Mouse (Mus musculus) intestine, embryonic 16.5 days (tissue): Measurements from ENCODE around the gene Vamp5. TPM values are rescaled to one million over a fixed set of nuclear protein-coding genes. Genes with fewer than 3 reads are reported as not detected.
A peak's percentile ranks its signal among the peaks of the same experiment; 100 is the strongest.

Source experiments
- ATAC-seq: fragments of 200-750 bp; cut with Nextera tagmentation; 2 replicates; pipeline ENCODE4 v1.8.0; 2017; ENCODE audit warnings: moderate TSS enrichment, moderate library complexity
- H3K27ac ChIP-seq: fragments of 300-500 bp; sonication (generic); 2 replicates; pipeline ENCODE4 v1.5.1; 2014; ENCODE audit warnings: mild to moderate bottlenecking, low read length
- H3K27me3 ChIP-seq: fragments of 300-500 bp; sonication (generic); replicated peaks from 2 replicates; pipeline ENCODE4 v1.6.1; 2014; ENCODE audit warnings: low read length, control low read depth, mixed read lengths; ENCODE audit not compliant: control insufficient read depth, insufficient read depth
- H3K36me3 ChIP-seq: fragments of 300-500 bp; sonication (generic); 2 replicates; pipeline ENCODE4 v1.6.1; 2014; ENCODE audit warnings: low read length, control low read depth; ENCODE audit not compliant: control insufficient read depth, insufficient read depth
- H3K4me1 ChIP-seq: fragments of 300-500 bp; sonication (generic); 2 replicates; pipeline ENCODE4 v1.6.1; 2014; ENCODE audit warnings: low read length, control low read depth, mixed read lengths; ENCODE audit not compliant: control insufficient read depth, insufficient read depth
- H3K4me2 ChIP-seq: fragments of 300-500 bp; sonication (generic); 2 replicates; pipeline ENCODE4 v1.6.1; 2014; ENCODE audit warnings: low read depth, low read length, control low read depth
- H3K4me3 ChIP-seq: fragments of 300-500 bp; sonication (generic); 2 replicates; pipeline ENCODE4 v1.5.1; 2014; ENCODE audit warnings: mild to moderate bottlenecking, low read length
- H3K9ac ChIP-seq: fragments of 300-500 bp; sonication (generic); 2 replicates; pipeline ENCODE4 v1.6.1; 2014; ENCODE audit warnings: low read depth, low read length
- H3K9me3 ChIP-seq: fragments of 300-500 bp; sonication (generic); 2 replicates; pipeline ENCODE4 v1.6.1; 2016; ENCODE audit warnings: low read length, control low read depth; ENCODE audit not compliant: control insufficient read depth
- WGBS: fragments of 180-500 bp; shearing (Covaris S2); extraction: QIAGEN DNeasy Blood & Tissue Kit; methylation state at CpG from one replicate; pipeline ENCODE4 v1.1.7; 2014; 5-methylcytosine and 5-hydroxymethylcytosine counted together
- polyA plus RNA-seq: library from polyadenylated mRNA; unstranded; fragments of >200 nt; fragmentation: Nextera tagmentation; extraction: Ambion mirVana; gene quantifications from 2 replicates; pipeline ENCODE4 v1.2.1, GENCODE M21; 2015

Vamp5 gene
- polyA plus RNA-seq, 1 experiment from 2014 or later: 17.3 TPM

GRCm38 (mm10) chr6:72390795-72391521, 10.7 kb upstream of the Vamp5 start:
- Histone ChIP-seq H3K36me3 (peaks cover 4% of the 10 kb centered on the region), H3K9ac (peak overlapping the region; percentile 87), H3K27ac (peak overlapping the region; percentile 93), H3K4me1 (peaks cover 24% of the 10 kb centered on the region), H3K4me3 (peak overlapping the region; percentile 56), H3K27me3 (no peaks in the 10 kb centered on the region), H3K9me3 (no peaks in the 10 kb centered on the region), H3K4me2 (peak overlapping the region; percentile 81)
- WGBS: 13% methylated on average over 12 of the region's 12 CpGs
- peak; percentile 57 for ATAC-seq

GRCm38 (mm10) chr6:72389941-72390771, 9.9 kb upstream of the Vamp5 start, which contains the start of gene Vamp8:
TSS of gene Vamp8 (minus strand) at chr6:72390703.
- Histone ChIP-seq H3K27me3 (no peaks in the 10 kb centered on the region), H3K9me3 (no peaks in the 10 kb centered on the region), H3K27ac (peak within 1 kb of the TSS; percentile 93), H3K4me1 (peaks cover 24% of the 10 kb centered on the region), H3K9ac (peak within 1 kb of the TSS; percentile 87), H3K4me2 (peak within 1 kb of the TSS; percentile 81), H3K36me3 (peaks cover 6% of the 10 kb centered on the region), H3K4me3 (peak within 1 kb of the TSS; percentile 56)
- peak; percentile 90 for ATAC-seq
- WGBS: 1% methylated on average over 33 of the region's 33 CpGs

GRCm38 (mm10) chr6:72389471-72389940, 9.2 kb upstream of the Vamp5 start:
- peaks cover 9% of the 10 kb centered on the region for H3K36me3 ChIP-seq
- peak overlapping the region; percentile 81 for H3K4me2 ChIP-seq
- 11% methylated on average over 13 of the region's 13 CpGs for WGBS
- H3K9me3 ChIP-seq: no peaks in the 10 kb centered on the region
- H3K27ac ChIP-seq: peak overlapping the region; percentile 93
- H3K9ac ChIP-seq: peak overlapping the region; percentile 87
- H3K27me3 ChIP-seq: no peaks in the 10 kb centered on the region
- H3K4me1 ChIP-seq: peaks cover 24% of the 10 kb centered on the region
- ATAC-seq: peak; percentile 78
- H3K4me3 ChIP-seq: peak overlapping the region; percentile 56

- Histone ChIP-seq H3K36me3 (peaks cover 9% of the 10 kb centered on the region), H3K27ac (0 out of 2 replicates have a peak overlapping the region, but pooled peaks have one; percentile 93), H3K9ac (peak overlapping the region; percentile 87), H3K4me1 (peaks cover 24% of the 10 kb centered on the region), H3K27me3 (no peaks in the 10 kb centered on the region), H3K9me3 (no peaks in the 10 kb centered on the region), H3K4me3 (peak overlapping the region; percentile 56), H3K4me2 (peak overlapping the region; percentile 81)
- 76% methylated on average over 6 of the region's 6 CpGs for WGBS
- no peak for ATAC-seq
Observed at GRCm38 (mm10) chr6:72388791-72389329, 8.6 kb upstream of the Vamp5 start.

- H3K9me3 ChIP-seq: no peaks in the 10 kb centered on the region
- H3K4me3 ChIP-seq: no peak overlapping the region; the same call in 1 of the 2 replicates
- H3K4me1 ChIP-seq: peaks cover 24% of the 10 kb centered on the region
- no peak overlapping the region for H3K9ac ChIP-seq
- H3K36me3 ChIP-seq: peaks cover 9% of the 10 kb centered on the region
- no peak for ATAC-seq
- no peak overlapping the region for H3K4me2 ChIP-seq
- H3K27me3 ChIP-seq: no peaks in the 10 kb centered on the region
- WGBS: 64% methylated on average over 10 of the region's 10 CpGs
- H3K27ac ChIP-seq: no peak overlapping the region
Observed at GRCm38 (mm10) chr6:72388266-72388665, 8.0 kb upstream of the Vamp5 start.

- Histone ChIP-seq H3K36me3 (peaks cover 9% of the 10 kb centered on the region), H3K9me3 (no peaks in the 10 kb centered on the region), H3K27me3 (no peaks in the 10 kb centered on the region), H3K4me1 (peaks cover 24% of the 10 kb centered on the region), H3K4me3 (no peak overlapping the region), H3K9ac (no peak overlapping the region), H3K4me2 (no peak overlapping the region), H3K27ac (no peak overlapping the region)
- 77% methylated on average over 3 of the region's 3 CpGs for WGBS
- no peak for ATAC-seq
Observed at GRCm38 (mm10) chr6:72387816-72388215, 7.5 kb upstream of the Vamp5 start.

- Histone ChIP-seq H3K27ac (no peak overlapping the region), H3K36me3 (peaks cover 9% of the 10 kb centered on the region), H3K27me3 (no peaks in the 10 kb centered on the region), H3K9ac (no peak overlapping the region), H3K4me2 (no peak overlapping the region), H3K4me1 (peaks cover 24% of the 10 kb centered on the region), H3K9me3 (no peaks in the 10 kb centered on the region), H3K4me3 (no peak overlapping the region)
- WGBS: 86% methylated on average over 2 of the region's 2 CpGs
- no peak for ATAC-seq
Observed at GRCm38 (mm10) chr6:72386561-72386960, 6.3 kb upstream of the Vamp5 start.

- WGBS: 84% methylated on average over 4 of the region's 4 CpGs
- no peak overlapping the region for H3K4me3 ChIP-seq
- no peak overlapping the region for H3K27ac ChIP-seq
- H3K4me1 ChIP-seq: peaks cover 18% of the 10 kb centered on the region
- H3K4me2 ChIP-seq: no peak overlapping the region
- H3K9ac ChIP-seq: no peak overlapping the region
- no peaks in the 10 kb centered on the region for H3K27me3 ChIP-seq
- peaks cover 9% of the 10 kb centered on the region for H3K36me3 ChIP-seq
- no peaks in the 10 kb centered on the region for H3K9me3 ChIP-seq
- ATAC-seq: no peak
Observed at GRCm38 (mm10) chr6:72385258-72385657, 5.0 kb upstream of the Vamp5 start.

- 90% methylated on average over 7 of the region's 7 CpGs for WGBS
- no peak for ATAC-seq
- H3K4me3 ChIP-seq: no peak overlapping the region
- H3K27ac ChIP-seq: no peak overlapping the region
- H3K9me3 ChIP-seq: no peaks in the 10 kb centered on the region
- H3K27me3 ChIP-seq: no peaks in the 10 kb centered on the region
- peaks cover 12% of the 10 kb centered on the region for H3K4me1 ChIP-seq
- peaks cover 9% of the 10 kb centered on the region for H3K36me3 ChIP-seq
- H3K9ac ChIP-seq: no peak overlapping the region
- no peak overlapping the region for H3K4me2 ChIP-seq
Observed at GRCm38 (mm10) chr6:72383952-72384351, 3.7 kb upstream of the Vamp5 start.
